Mouse (Mus musculus): ENCODE data around the gene B3galt2.
A peak's percentile ranks its signal among the peaks of the same experiment; 100 is the strongest.
"Not testable (repeated sequence)": the region's sequence is repeated elsewhere in the genome, so short reads cannot be mapped to it uniquely, and the experiment has no call there.

Gene B3galt2

GRCm38 (mm10) chr1:143640650-143641407 lies at the start of gene B3galt2:
Gene B3galt2 (plus strand): TSS chr1:143640664.
- DNase-seq, result no peak

GRCm38 (mm10) chr1:143596864-143597263 lies 43.6 kb upstream of the B3galt2 start:
- no peak for DNase-seq

- DNase-seq, result no peak
These were observed 31.6 kb upstream of the B3galt2 start for GRCm38 (mm10) chr1:143608911-143609310.

- no peak for DNase-seq
These were observed 27.6 kb upstream of the B3galt2 start for GRCm38 (mm10) chr1:143612901-143613300.

GRCm38 (mm10) chr1:143619760-143620159 lies 20.7 kb upstream of the B3galt2 start:
- DNase-seq, result no peak

GRCm38 (mm10) chr1:143621930-143622329 lies 18.5 kb upstream of the B3galt2 start:
- no peak for DNase-seq

- DNase-seq, result no peak
These were observed 17.8 kb upstream of the B3galt2 start for GRCm38 (mm10) chr1:143622634-143623033.

GRCm38 (mm10) chr1:143631337-143631736 lies 9.1 kb upstream of the B3galt2 start:
- DNase-seq, result no peak

GRCm38 (mm10) chr1:143632361-143632760 lies 8.1 kb upstream of the B3galt2 start:
- no peak for DNase-seq

- no peak for DNase-seq
These were observed 7.4 kb upstream of the B3galt2 start for GRCm38 (mm10) chr1:143632854-143633587.

GRCm38 (mm10) chr1:143644221-143644620 lies 3.8 kb downstream of the B3galt2 start:
- no peak for DNase-seq

GRCm38 (mm10) chr1:143645386-143645785 lies 4.9 kb downstream of the B3galt2 start:
- no peak for DNase-seq

- DNase-seq, result no peak
These were observed 5.8 kb downstream of the B3galt2 start for GRCm38 (mm10) chr1:143646219-143646618.

- no peak for DNase-seq
These were observed 9.9 kb downstream of the B3galt2 start for GRCm38 (mm10) chr1:143650317-143650716.

GRCm38 (mm10) chr1:143653646-143654045 lies 13.2 kb downstream of the B3galt2 start:
- DNase-seq, result no peak

GRCm38 (mm10) chr1:143663197-143663596 lies 22.7 kb downstream of the B3galt2 start:
- DNase-seq, result no peak

- not testable (repeated sequence) for DNase-seq
These were observed 24.3 kb downstream of the B3galt2 start for GRCm38 (mm10) chr1:143664786-143665185.

GRCm38 (mm10) chr1:143675734-143676361 lies 35.4 kb downstream of the B3galt2 start:
- DNase-seq, result no peak

- no peak for DNase-seq
These were observed 40.6 kb downstream of the B3galt2 start for GRCm38 (mm10) chr1:143681108-143681507.

- no peak for DNase-seq
These were observed 44.4 kb downstream of the B3galt2 start for GRCm38 (mm10) chr1:143684849-143685248.

- DNase-seq, result no peak
These were observed 61.3 kb downstream of the B3galt2 start for GRCm38 (mm10) chr1:143701736-143702135.

- peak in 1 of 2 experiments; percentile 25 for DNase-seq
These were observed 61.8 kb downstream of the B3galt2 start for GRCm38 (mm10) chr1:143702141-143702740.

- peak; percentile 94 to 96 for DNase-seq
These were observed 62.3 kb downstream of the B3galt2 start, which contains the start of gene Cdc73 for GRCm38 (mm10) chr1:143702741-143703262. Gene Cdc73 (minus strand): TSS chr1:143702893.
